Mouse (Mus musculus): ENCODE results near the gene Emc6. TPM values are rescaled to one million over a fixed set of nuclear protein-coding genes. Genes with fewer than 3 reads are reported as not detected.

Emc6 gene
- polyA plus RNA-seq, 1 experiment from 2014 or later, result 111 TPM

DNA sequence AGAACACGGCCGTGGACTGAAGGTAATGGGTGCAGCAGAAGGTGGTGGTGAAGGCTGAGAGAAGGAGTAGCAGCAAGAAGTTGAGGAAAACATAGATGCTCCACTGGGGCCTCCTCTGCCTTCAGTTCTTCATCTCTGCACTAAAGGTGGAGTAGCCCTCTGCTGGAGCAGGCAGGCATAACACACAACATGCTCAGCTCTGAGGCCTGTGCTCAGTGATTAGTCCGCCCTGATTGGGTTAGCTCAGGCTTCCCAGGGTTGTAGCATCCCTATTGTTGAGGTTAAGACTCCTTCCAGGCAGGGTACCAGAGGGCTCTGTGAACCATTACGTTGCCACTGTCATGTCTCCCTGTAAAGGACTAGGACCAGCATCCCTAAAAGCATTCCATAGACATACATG lies 7.6 kb downstream of the Emc6 start:
- no peak for ATAC-seq (ENCODE audit: insufficient number of reproducible peaks, low FRiP score, low TSS enrichment, low read depth)
- Histone ChIP-seq H3K36me3 (ENCODE audit: control insufficient read depth, insufficient read depth, low read length) (no peaks in the 10 kb centered on the region; the same call in 1 of the 2 replicates), H3K4me1 (ENCODE audit: control insufficient read depth, insufficient read depth, low read length) (no peaks in the 10 kb centered on the region), H3K9ac (ENCODE audit: low read length) (no peak overlapping the region), H3K4me3 (ENCODE audit: low read depth, low read length) (no peak overlapping the region), H3K27ac (replicated peaks; ENCODE audit: low read depth, low read length) (no peak overlapping the region), H3K27me3 (ENCODE audit: control insufficient read depth, insufficient read depth, low read length) (no peaks in the 10 kb centered on the region), H3K9me3 (ENCODE audit: control insufficient read depth, low read length) (no peaks in the 10 kb centered on the region), H3K4me2 (ENCODE audit: low read depth, severe bottlenecking) (no peak overlapping the region)
- 45% methylated on average over 4 of the region's 4 CpGs for WGBS
- peak; percentile 68 for DNase-seq (ENCODE audit: low spot score)

DNA sequence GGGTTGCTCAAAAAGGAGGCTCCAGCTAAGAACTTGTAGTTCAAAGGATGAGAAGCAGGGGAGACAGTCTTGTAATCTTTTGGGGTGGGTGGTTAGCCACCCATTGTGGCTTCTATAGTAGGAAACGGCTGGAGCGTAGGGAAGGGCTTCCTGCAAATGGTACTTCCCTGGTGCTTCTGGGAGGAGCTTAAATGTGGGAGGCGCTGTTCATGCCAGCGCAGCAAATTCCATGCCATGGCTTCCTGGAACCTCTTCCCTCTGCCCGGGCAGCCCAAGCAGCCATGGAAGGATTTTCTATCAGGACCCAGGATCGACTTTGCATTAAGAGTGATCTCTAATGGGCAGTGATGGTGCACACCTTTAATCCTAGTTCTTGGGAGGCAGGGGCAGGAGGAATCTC lies 8.3 kb downstream of the Emc6 start:
- H3K9me3 ChIP-seq (ENCODE audit: control insufficient read depth, low read length), result no peaks in the 10 kb centered on the region
- no peaks in the 10 kb centered on the region for H3K27me3 ChIP-seq (ENCODE audit: control insufficient read depth, insufficient read depth, low read length)
- DNase-seq (ENCODE audit: low spot score) (no peak), ATAC-seq (ENCODE audit: insufficient number of reproducible peaks, low FRiP score, low TSS enrichment, low read depth) (no peak)
- no peak overlapping the region for H3K27ac ChIP-seq (replicated peaks; ENCODE audit: low read depth, low read length)
- H3K9ac ChIP-seq (ENCODE audit: low read length), result no peak overlapping the region
- 75% methylated on average over 6 of the region's 6 CpGs for WGBS
- H3K4me1 ChIP-seq (ENCODE audit: control insufficient read depth, insufficient read depth, low read length), result no peaks in the 10 kb centered on the region
- no peak overlapping the region for H3K4me3 ChIP-seq (ENCODE audit: low read depth, low read length)
- no peak overlapping the region for H3K4me2 ChIP-seq (ENCODE audit: low read depth, severe bottlenecking)
- H3K36me3 ChIP-seq (ENCODE audit: control insufficient read depth, insufficient read depth, low read length), result no peaks in the 10 kb centered on the region

DNA sequence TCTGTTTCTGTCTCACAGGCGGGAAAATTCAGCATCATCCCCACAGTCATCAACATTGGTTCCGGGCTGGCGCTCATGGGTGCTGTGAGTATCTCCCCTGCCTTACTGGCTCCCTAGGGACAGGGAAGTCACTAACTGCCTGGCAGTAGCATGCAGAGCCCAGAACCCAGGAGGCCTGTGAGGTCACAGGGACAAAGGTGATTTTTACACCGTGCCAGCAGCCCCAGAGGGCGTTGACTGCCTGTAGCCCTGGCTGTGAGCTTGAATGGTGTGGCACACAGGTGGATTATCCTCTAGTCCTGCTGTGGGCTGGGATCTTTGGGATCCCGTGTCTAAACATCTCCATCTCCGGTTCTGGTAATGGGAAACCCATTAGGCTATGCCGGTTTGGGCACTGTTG lies 8.8 kb downstream of the Emc6 start:
- H3K9ac ChIP-seq (ENCODE audit: low read length), result no peak overlapping the region
- H3K9me3 ChIP-seq (ENCODE audit: control insufficient read depth, low read length), result no peaks in the 10 kb centered on the region
- WGBS, result 85% methylated on average over 8 of the region's 8 CpGs
- H3K27me3 ChIP-seq (ENCODE audit: control insufficient read depth, insufficient read depth, low read length), result no peaks in the 10 kb centered on the region
- H3K4me2 ChIP-seq (ENCODE audit: low read depth, severe bottlenecking), result no peak overlapping the region
- no peaks in the 10 kb centered on the region for H3K4me1 ChIP-seq (ENCODE audit: control insufficient read depth, insufficient read depth, low read length)
- ATAC-seq (ENCODE audit: insufficient number of reproducible peaks, low FRiP score, low TSS enrichment, low read depth), result peak; percentile 32; the same call in 1 of the 2 replicates
- DNase-seq (ENCODE audit: low spot score), result no peak
- H3K36me3 ChIP-seq (ENCODE audit: control insufficient read depth, insufficient read depth, low read length), result no peaks in the 10 kb centered on the region
- no peak overlapping the region for H3K4me3 ChIP-seq (ENCODE audit: low read depth, low read length)
- no peak overlapping the region for H3K27ac ChIP-seq (replicated peaks; ENCODE audit: low read depth, low read length)

DNA sequence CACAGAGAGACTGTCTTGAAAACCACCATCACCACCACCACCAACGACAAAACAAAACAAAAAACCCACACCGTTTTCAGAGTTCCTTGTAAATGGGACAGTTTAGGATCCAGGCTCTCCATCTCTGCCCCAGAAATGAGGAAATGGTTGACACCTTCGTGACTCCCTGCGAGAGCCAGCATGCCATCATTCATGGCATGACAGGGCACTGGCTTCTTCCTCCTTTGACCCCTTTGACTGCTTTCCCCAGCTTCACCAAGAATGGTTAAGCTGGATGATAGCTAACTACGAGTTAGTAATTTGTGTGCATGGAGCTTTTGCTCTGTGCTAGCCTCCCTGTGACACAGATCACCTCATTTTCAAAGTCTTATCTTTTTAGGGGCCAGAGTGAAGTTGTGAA lies 14.6 kb downstream of the Emc6 start:
- no peaks in the 10 kb centered on the region for H3K36me3 ChIP-seq (ENCODE audit: control insufficient read depth, insufficient read depth, low read length)
- no peak overlapping the region for H3K27ac ChIP-seq (replicated peaks; ENCODE audit: low read depth, low read length)
- DNase-seq (ENCODE audit: low spot score) (no peak), ATAC-seq (ENCODE audit: insufficient number of reproducible peaks, low FRiP score, low TSS enrichment, low read depth) (no peak)
- H3K9me3 ChIP-seq (ENCODE audit: control insufficient read depth, low read length), result no peaks in the 10 kb centered on the region
- no peak overlapping the region for H3K9ac ChIP-seq (ENCODE audit: low read length)
- peaks cover 2% of the 10 kb centered on the region; the same call in 1 of the 2 replicates for H3K4me1 ChIP-seq (ENCODE audit: control insufficient read depth, insufficient read depth, low read length)
- WGBS, result 59% methylated on average over 5 of the region's 5 CpGs
- H3K27me3 ChIP-seq (ENCODE audit: control insufficient read depth, insufficient read depth, low read length), result peaks cover 20% of the 10 kb centered on the region
- no peak overlapping the region for H3K4me3 ChIP-seq (ENCODE audit: low read depth, low read length)
- H3K4me2 ChIP-seq (ENCODE audit: low read depth, severe bottlenecking), result no peak overlapping the region

DNA sequence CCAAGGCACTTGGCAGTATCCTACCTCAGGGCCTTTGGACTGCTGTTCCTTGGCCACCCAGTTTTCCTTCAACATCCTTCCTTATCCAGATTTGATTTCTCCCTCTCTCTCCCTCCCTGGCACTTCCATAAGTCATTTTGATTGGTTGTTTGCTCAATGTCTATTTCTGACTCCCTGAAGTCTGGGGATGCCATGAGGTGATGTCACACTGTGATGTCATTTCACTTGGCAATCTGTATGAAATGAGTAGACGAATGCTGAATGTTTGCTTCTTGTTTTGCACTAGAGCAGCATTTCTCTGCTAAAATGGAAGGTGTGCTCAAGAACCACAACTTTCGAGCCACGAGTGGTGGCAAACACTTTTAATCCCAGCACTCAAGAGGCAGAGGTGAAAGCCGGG lies 15.2 kb downstream of the Emc6 start:
- DNase-seq (ENCODE audit: low spot score), result no peak
- Histone ChIP-seq H3K4me3 (ENCODE audit: low read depth, low read length) (no peak overlapping the region), H3K4me2 (ENCODE audit: low read depth, severe bottlenecking) (no peak overlapping the region), H3K4me1 (ENCODE audit: control insufficient read depth, insufficient read depth, low read length) (peaks cover 2% of the 10 kb centered on the region; the same call in 1 of the 2 replicates), H3K27me3 (ENCODE audit: control insufficient read depth, insufficient read depth, low read length) (peaks cover 20% of the 10 kb centered on the region), H3K36me3 (ENCODE audit: control insufficient read depth, insufficient read depth, low read length) (no peaks in the 10 kb centered on the region), H3K9me3 (ENCODE audit: control insufficient read depth, low read length) (no peaks in the 10 kb centered on the region), H3K27ac (replicated peaks; ENCODE audit: low read depth, low read length) (no peak overlapping the region), H3K9ac (ENCODE audit: low read length) (no peak overlapping the region)
- no peak for ATAC-seq (ENCODE audit: insufficient number of reproducible peaks, low FRiP score, low TSS enrichment, low read depth)
- 92% methylated on average over 4 of the region's 4 CpGs for WGBS

DNA sequence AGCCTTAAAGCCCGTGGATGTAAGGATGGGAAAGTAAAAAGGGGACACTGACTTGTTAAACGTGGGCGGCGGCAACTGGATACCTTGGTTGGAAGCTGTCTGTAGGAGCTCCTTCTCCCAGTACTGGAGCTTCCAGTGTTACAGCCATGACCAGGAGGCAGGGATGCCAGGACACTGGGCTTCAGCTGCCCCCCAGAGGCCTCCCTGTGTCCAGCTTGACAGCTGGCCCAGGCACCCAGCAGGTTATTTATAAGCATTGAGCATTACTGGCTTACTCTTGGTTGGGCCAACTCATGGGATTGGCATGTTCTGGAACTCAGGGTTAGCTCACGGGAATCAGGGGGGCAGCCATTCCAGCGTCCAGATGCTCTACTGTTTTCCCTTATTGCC lies 16.0 kb downstream of the Emc6 start:
- H3K36me3 ChIP-seq (ENCODE audit: control insufficient read depth, insufficient read depth, low read length), result no peaks in the 10 kb centered on the region
- H3K4me1 ChIP-seq (ENCODE audit: control insufficient read depth, insufficient read depth, low read length), result peaks cover 2% of the 10 kb centered on the region; the same call in 1 of the 2 replicates
- H3K4me3 ChIP-seq (ENCODE audit: low read depth, low read length), result peak overlapping the region; percentile 32
- 26% methylated on average over 6 of the region's 6 CpGs for WGBS
- peak overlapping the region; percentile 80 for H3K4me2 ChIP-seq (ENCODE audit: low read depth, severe bottlenecking)
- H3K27me3 ChIP-seq (ENCODE audit: control insufficient read depth, insufficient read depth, low read length), result peaks cover 20% of the 10 kb centered on the region
- H3K9me3 ChIP-seq (ENCODE audit: control insufficient read depth, low read length), result no peaks in the 10 kb centered on the region
- 0 out of 2 replicates have a peak overlapping the region, but pooled peaks have one; percentile 40 for H3K9ac ChIP-seq (ENCODE audit: low read length)
- DNase-seq (ENCODE audit: low spot score) (peak; percentile 24), ATAC-seq (ENCODE audit: insufficient number of reproducible peaks, low FRiP score, low TSS enrichment, low read depth) (no peak)
- no peak overlapping the region for H3K27ac ChIP-seq (replicated peaks; ENCODE audit: low read depth, low read length)

DNA sequence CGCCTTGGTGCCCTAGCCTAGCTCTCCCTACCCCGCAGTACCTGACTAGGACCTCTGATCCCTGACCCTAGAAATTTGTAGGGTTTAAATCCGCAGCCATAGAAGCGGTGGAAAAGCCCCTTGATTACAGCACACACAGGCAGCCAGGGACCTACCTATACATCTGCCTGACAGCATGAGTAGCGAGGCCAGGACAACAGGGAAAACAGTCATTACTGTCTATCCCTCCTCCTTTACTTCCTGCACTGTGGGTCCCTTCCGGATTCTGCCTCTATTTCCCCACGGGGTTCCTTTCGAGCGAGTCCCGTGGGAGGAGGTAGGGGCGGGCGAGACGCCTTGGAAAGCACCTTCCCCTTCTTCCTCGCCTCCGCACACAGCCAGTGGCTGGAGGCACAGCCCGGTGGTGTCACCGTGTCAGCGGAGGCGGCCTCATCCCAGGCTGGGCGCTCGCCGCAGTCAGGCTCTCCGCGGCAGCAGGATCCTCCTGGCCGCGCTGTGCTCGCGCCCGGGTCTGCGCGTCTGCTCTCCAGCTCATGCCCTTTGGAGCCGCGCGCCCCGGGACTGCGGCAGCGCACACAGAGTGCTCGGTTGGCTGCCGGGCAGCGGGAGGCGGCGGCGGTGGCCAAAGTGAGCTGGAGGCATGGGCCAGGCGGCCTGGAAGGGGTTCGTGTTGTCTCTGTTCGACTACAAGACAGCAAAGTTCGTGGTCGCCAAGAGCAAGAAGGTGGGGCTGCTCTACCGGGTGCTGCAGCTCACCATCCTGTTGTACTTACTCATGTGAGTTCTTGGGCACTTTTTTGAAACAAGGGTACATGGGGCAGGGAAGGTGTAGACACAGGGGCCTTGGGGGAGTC lies 16.7 kb downstream of the Emc6 start, which contains the start of gene P2rx5:
Gene P2rx5, plus strand, starts transcription at position 465 of the 854 bp plus-strand sequence.
- Histone ChIP-seq H3K27ac (replicated peaks; ENCODE audit: low read depth, low read length) (no peak within 1 kb of the TSS), H3K36me3 (ENCODE audit: control insufficient read depth, insufficient read depth, low read length) (no peaks in the 10 kb centered on the region), H3K4me2 (ENCODE audit: low read depth, severe bottlenecking) (peak within 1 kb of the TSS; percentile 80), H3K9me3 (ENCODE audit: control insufficient read depth, low read length) (no peaks in the 10 kb centered on the region), H3K9ac (ENCODE audit: low read length) (peak within 1 kb of the TSS; percentile 40), H3K4me3 (ENCODE audit: low read depth, low read length) (peak within 1 kb of the TSS; percentile 32), H3K27me3 (ENCODE audit: control insufficient read depth, insufficient read depth, low read length) (peaks cover 20% of the 10 kb centered on the region), H3K4me1 (ENCODE audit: control insufficient read depth, insufficient read depth, low read length) (peaks cover 2% of the 10 kb centered on the region; the same call in 1 of the 2 replicates)
- WGBS, result 2% methylated on average over 49 of the region's 49 CpGs
- DNase-seq (ENCODE audit: low spot score) (peak; percentile 65), ATAC-seq (ENCODE audit: insufficient number of reproducible peaks, low FRiP score, low TSS enrichment, low read depth) (no peak; the same call in 1 of the 2 replicates)

DNA sequence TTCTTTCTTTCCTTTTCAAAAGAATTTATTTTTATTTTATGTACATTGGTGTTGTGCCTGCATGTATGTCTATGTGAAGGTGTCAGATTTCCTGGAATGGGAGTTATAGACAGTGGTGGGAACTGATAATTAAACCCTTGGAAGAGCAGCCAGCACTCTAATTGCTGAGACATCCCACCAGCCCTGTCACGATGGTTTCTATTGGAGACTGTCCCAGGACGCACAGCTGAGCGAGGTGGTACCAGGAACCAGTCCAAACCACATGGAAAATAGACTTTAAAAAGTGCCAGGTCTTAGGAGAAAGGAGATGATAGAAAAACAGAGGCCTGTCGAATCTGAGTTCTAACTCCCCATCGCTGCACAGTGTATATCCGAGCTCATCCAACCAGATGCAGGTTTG lies 21.8 kb downstream of the Emc6 start:
- WGBS, result 77% methylated on average over 6 of the region's 6 CpGs

More for the DNA sequence above, 21.8 kb downstream of the Emc6 start:
- H3K4me2 ChIP-seq (ENCODE audit: low read depth, severe bottlenecking), result no peak overlapping the region
- H3K36me3 ChIP-seq (ENCODE audit: control insufficient read depth, insufficient read depth, low read length), result no peaks in the 10 kb centered on the region
- no peak overlapping the region for H3K4me3 ChIP-seq (ENCODE audit: low read depth, low read length)
- ATAC-seq (ENCODE audit: insufficient number of reproducible peaks, low FRiP score, low TSS enrichment, low read depth), result no peak
- H3K27ac ChIP-seq (replicated peaks; ENCODE audit: low read depth, low read length), result no peak overlapping the region
- H3K9ac ChIP-seq (ENCODE audit: low read length), result no peak overlapping the region
- no peaks in the 10 kb centered on the region for H3K4me1 ChIP-seq (ENCODE audit: control insufficient read depth, insufficient read depth, low read length)
- no peak for DNase-seq (ENCODE audit: low spot score)
- H3K27me3 ChIP-seq (ENCODE audit: control insufficient read depth, insufficient read depth, low read length), result peaks cover 12% of the 10 kb centered on the region
- no peaks in the 10 kb centered on the region for H3K9me3 ChIP-seq (ENCODE audit: control insufficient read depth, low read length)
